Mouse (Mus musculus): ENCODE measurements around the gene Bicc1.

GRCm38 (mm10) chr10:71175280-71175679 lies 15.8 kb upstream of the Bicc1 start:
- no peak for TF ChIP-seq CTCF (IDR thresholded peaks at IDR 0.05; ENCODE audit: low read depth)
- TF ChIP-seq EP300 (IDR thresholded peaks at IDR 0.05; ENCODE audit: low read depth) = no peak
